Mouse (Mus musculus) stomach, embryonic 14.5 days (tissue): ENCODE measurements around the gene Tesk1. TPM values are rescaled to one million over a fixed set of nuclear protein-coding genes. Genes with fewer than 3 reads are reported as not detected.

Experiments
- ATAC-seq: fragments of 200-750 bp; cut with Nextera tagmentation; 2 replicates; pipeline ENCODE4 v1.8.0; 2017; ENCODE audit warnings: low read depth, moderate TSS enrichment; ENCODE audit not compliant: insufficient number of reproducible peaks, insufficient read depth, low FRiP score
- H3K27ac ChIP-seq: fragments of 300-500 bp; sonication (generic); 2 replicates; pipeline ENCODE4 v1.5.1; 2014; ENCODE audit warnings: mild to moderate bottlenecking, low read length, moderate library complexity, mixed read lengths
- H3K27me3 ChIP-seq: fragments of 300-500 bp; sonication (generic); 2 replicates; pipeline ENCODE4 v1.6.1; 2014; ENCODE audit warnings: low read length, control low read depth, mixed read lengths; ENCODE audit not compliant: control insufficient read depth, insufficient read depth
- H3K36me3 ChIP-seq: fragments of 300-500 bp; sonication (generic); 2 replicates; pipeline ENCODE4 v1.6.1; 2014; ENCODE audit warnings: mild to moderate bottlenecking, control low read depth, low read length, moderate library complexity, mixed read lengths; ENCODE audit not compliant: control insufficient read depth, insufficient read depth
- H3K4me1 ChIP-seq: fragments of 300-500 bp; sonication (generic); 2 replicates; pipeline ENCODE4 v1.6.1; 2014; ENCODE audit warnings: low read length, control low read depth, mixed read lengths; ENCODE audit not compliant: control insufficient read depth, insufficient read depth
- H3K4me2 ChIP-seq: fragments of 300-500 bp; sonication (generic); replicated peaks from 2 replicates; pipeline ENCODE4 v1.6.1; 2014; ENCODE audit warnings: low read depth, low read length, control low read depth
- H3K4me3 ChIP-seq: fragments of 300-500 bp; sonication (generic); 2 replicates; pipeline ENCODE4 v1.5.1; 2014; ENCODE audit warnings: low read depth, low read length, control low read depth
- H3K9ac ChIP-seq: fragments of 300-500 bp; sonication (generic); replicated peaks from 2 replicates; pipeline ENCODE4 v1.6.1; 2014; ENCODE audit warnings: low read depth, mild to moderate bottlenecking, control low read depth, low read length, moderate library complexity, mixed read lengths
- H3K9me3 ChIP-seq: fragments of 300-500 bp; sonication (generic); 2 replicates; pipeline ENCODE4 v1.6.1; 2016; ENCODE audit warnings: low read depth, low read length, control low read depth; ENCODE audit not compliant: control insufficient read depth
- WGBS: fragments of 180-500 bp; shearing (Covaris S2); extraction: QIAGEN DNeasy Blood & Tissue Kit; methylation state at CpG from one replicate; pipeline ENCODE4 v1.1.7; 2014; 5-methylcytosine and 5-hydroxymethylcytosine counted together
- polyA plus RNA-seq: library from polyadenylated mRNA; unstranded; fragments of >200 nt; fragmentation: Nextera tagmentation; extraction: Ambion mirVana; gene quantifications from 2 replicates; pipeline ENCODE4 v1.2.1, GENCODE M21; 2014

Tesk1 gene
- 5.4 and 7.1 TPM in 2 replicates for polyA plus RNA-seq

- peak within 1 kb of the TSS; percentile 87 for H3K4me3 ChIP-seq
- no peaks in the 10 kb centered on the region for H3K27me3 ChIP-seq
- no peaks in the 10 kb centered on the region for H3K9me3 ChIP-seq
- no peak for ATAC-seq
- 26% methylated on average over 4 of the region's 4 CpGs for WGBS
- peak within 1 kb of the TSS; percentile 97 for H3K4me2 ChIP-seq
- peak within 1 kb of the TSS; percentile 95 for H3K9ac ChIP-seq
- peaks cover 22% of the 10 kb centered on the region for H3K36me3 ChIP-seq
- peak within 1 kb of the TSS; percentile 90 for H3K27ac ChIP-seq
- H3K4me1 ChIP-seq, result peaks cover 8% of the 10 kb centered on the region
Observed at GRCm38 (mm10) chr4:43441639-43442038, at the start of gene Tesk1. Tesk1 (plus strand) TSS chr4:43441939.

- H3K9ac ChIP-seq, result no peak overlapping the region
- WGBS, result 21% methylated on average over 15 of the region's 15 CpGs
- H3K9me3 ChIP-seq, result no peaks in the 10 kb centered on the region
- no peaks in the 10 kb centered on the region for H3K27me3 ChIP-seq
- H3K36me3 ChIP-seq, result no peaks in the 10 kb centered on the region
- ATAC-seq, result peak; percentile 76
- peaks cover 24% of the 10 kb centered on the region for H3K4me1 ChIP-seq
- peak overlapping the region; percentile 13 for H3K4me2 ChIP-seq
- peak overlapping the region; percentile 91 for H3K27ac ChIP-seq
- H3K4me3 ChIP-seq, result no peak overlapping the region
Observed at GRCm38 (mm10) chr4:43394345-43394891, 47.3 kb upstream of the Tesk1 start.

- Histone ChIP-seq H3K9me3 (no peaks in the 10 kb centered on the region), H3K9ac (no peak overlapping the region), H3K4me2 (no peak overlapping the region), H3K4me3 (no peak overlapping the region), H3K27me3 (no peaks in the 10 kb centered on the region), H3K4me1 (peaks cover 32% of the 10 kb centered on the region), H3K36me3 (no peaks in the 10 kb centered on the region), H3K27ac (peak overlapping the region; percentile 91)
- ATAC-seq, result no peak
- WGBS, result 83% methylated on average over 5 of the region's 5 CpGs
Observed at GRCm38 (mm10) chr4:43395147-43395546, 46.6 kb upstream of the Tesk1 start.

- Histone ChIP-seq H3K27me3 (no peaks in the 10 kb centered on the region), H3K27ac (no peak overlapping the region), H3K36me3 (no peaks in the 10 kb centered on the region), H3K9ac (no peak overlapping the region), H3K4me2 (no peak overlapping the region), H3K4me3 (no peak overlapping the region), H3K9me3 (no peaks in the 10 kb centered on the region), H3K4me1 (peaks cover 37% of the 10 kb centered on the region)
- no peak for ATAC-seq
- 74% methylated on average over 9 of the region's 9 CpGs for WGBS
Observed at GRCm38 (mm10) chr4:43395836-43396235, 45.9 kb upstream of the Tesk1 start.

- H3K27me3 ChIP-seq, result no peaks in the 10 kb centered on the region
- H3K9ac ChIP-seq, result no peak overlapping the region
- no peak overlapping the region for H3K4me3 ChIP-seq
- H3K9me3 ChIP-seq, result no peaks in the 10 kb centered on the region
- no peak for ATAC-seq
- no peaks in the 10 kb centered on the region for H3K36me3 ChIP-seq
- no peak overlapping the region for H3K4me2 ChIP-seq
- WGBS, result 76% methylated on average over 5 of the region's 5 CpGs
- H3K27ac ChIP-seq, result no peak overlapping the region
- H3K4me1 ChIP-seq, result peaks cover 43% of the 10 kb centered on the region
Observed at GRCm38 (mm10) chr4:43396381-43396780, 45.4 kb upstream of the Tesk1 start.

- ATAC-seq, result no peak
- H3K27me3 ChIP-seq, result no peaks in the 10 kb centered on the region
- WGBS, result 65% methylated on average over 4 of the region's 4 CpGs
- H3K4me3 ChIP-seq, result no peak overlapping the region
- no peak overlapping the region for H3K9ac ChIP-seq
- H3K4me2 ChIP-seq, result no peak overlapping the region
- no peaks in the 10 kb centered on the region for H3K36me3 ChIP-seq
- H3K27ac ChIP-seq, result no peak overlapping the region
- no peaks in the 10 kb centered on the region for H3K9me3 ChIP-seq
- peaks cover 56% of the 10 kb centered on the region for H3K4me1 ChIP-seq
Observed at GRCm38 (mm10) chr4:43398014-43398413, 43.7 kb upstream of the Tesk1 start.

- WGBS, result 32% methylated on average over 17 of the region's 17 CpGs
- Histone ChIP-seq H3K4me3 (no peak overlapping the region), H3K36me3 (no peaks in the 10 kb centered on the region), H3K4me2 (no peak overlapping the region; the same call in 1 of the 2 replicates), H3K9me3 (no peaks in the 10 kb centered on the region), H3K4me1 (peaks cover 54% of the 10 kb centered on the region), H3K27me3 (no peaks in the 10 kb centered on the region), H3K27ac (peak overlapping the region; percentile 44; the same call in 1 of the 2 replicates), H3K9ac (no peak overlapping the region)
- no peak for ATAC-seq
Observed at GRCm38 (mm10) chr4:43398829-43399331, 42.9 kb upstream of the Tesk1 start.

- Histone ChIP-seq H3K4me1 (peaks cover 47% of the 10 kb centered on the region), H3K9me3 (no peaks in the 10 kb centered on the region), H3K4me3 (no peak overlapping the region), H3K4me2 (no peak overlapping the region; the same call in 1 of the 2 replicates), H3K9ac (no peak overlapping the region), H3K36me3 (no peaks in the 10 kb centered on the region), H3K27me3 (no peaks in the 10 kb centered on the region), H3K27ac (peak overlapping the region; percentile 44; the same call in 1 of the 2 replicates)
- 71% methylated on average over 31 of the region's 31 CpGs for WGBS
- ATAC-seq, result 0 out of 2 replicates have a peak, but pooled peaks have one; percentile 26
Observed at GRCm38 (mm10) chr4:43399391-43400131, 42.2 kb upstream of the Tesk1 start.
